Mouse (Mus musculus): ENCODE data around the gene Mxd1. TPM values are rescaled to one million over a fixed set of nuclear protein-coding genes. Genes with fewer than 3 reads are reported as not detected.

Gene Mxd1
- total and polyA plus RNA-seq, 2 experiments from 2014 or later: 3.6 to 5.0 TPM

GRCm38 (mm10) chr6:86694465-86694864 is 25.5 kb upstream of the Mxd1 start:
- Histone ChIP-seq H3K4me3 (ENCODE audit: low read depth, low read length) (no peak overlapping the region), H3K9me3 (replicated peaks; ENCODE audit: control insufficient read depth, low read length) (no peaks in the 10 kb centered on the region), H3K4me1 (ENCODE audit: control insufficient read depth, insufficient read depth) (no peaks in the 10 kb centered on the region), H3K27me3 (ENCODE audit: control insufficient read depth, insufficient read depth, low read length) (no peaks in the 10 kb centered on the region), H3K4me2 (ENCODE audit: low read depth, low read length) (no peak overlapping the region), H3K27ac (ENCODE audit: low read depth) (no peak overlapping the region), H3K36me3 (replicated peaks; ENCODE audit: control insufficient read depth, insufficient read depth, low read length) (peaks cover 49% of the 10 kb centered on the region), H3K9ac (replicated peaks; ENCODE audit: low read depth, low read length) (no peak overlapping the region)
- TF ChIP-seq EP300 (IDR thresholded peaks at IDR 0.05; ENCODE audit: low read depth) (no peak), CTCF (IDR thresholded peaks at IDR 0.05; ENCODE audit: low read depth) (peak; percentile 74)
- DNase-seq (ENCODE audit: low spot score) (no peak), ATAC-seq (ENCODE audit: insufficient read depth, low read depth) (no peak)

GRCm38 (mm10) chr6:86689671-86690070 is 20.7 kb upstream of the Mxd1 start:
- DNase-seq (ENCODE audit: low spot score) (no peak), ATAC-seq (ENCODE audit: insufficient read depth, low read depth) (no peak)
- 90% methylated on average over 3 of the region's 3 CpGs for WGBS
- no peak overlapping the region for H3K27ac ChIP-seq (ENCODE audit: low read depth)
- no peak overlapping the region for H3K4me2 ChIP-seq (ENCODE audit: low read depth, low read length)
- H3K27me3 ChIP-seq (ENCODE audit: control insufficient read depth, insufficient read depth, low read length): no peaks in the 10 kb centered on the region
- no peaks in the 10 kb centered on the region for H3K9me3 ChIP-seq (replicated peaks; ENCODE audit: control insufficient read depth, low read length)
- H3K4me3 ChIP-seq (ENCODE audit: low read depth, low read length): no peak overlapping the region
- H3K9ac ChIP-seq (replicated peaks; ENCODE audit: low read depth, low read length): no peak overlapping the region
- no peaks in the 10 kb centered on the region for H3K4me1 ChIP-seq (ENCODE audit: control insufficient read depth, insufficient read depth)
- peaks cover 25% of the 10 kb centered on the region for H3K36me3 ChIP-seq (replicated peaks; ENCODE audit: control insufficient read depth, insufficient read depth, low read length)
- TF ChIP-seq EP300 (IDR thresholded peaks at IDR 0.05; ENCODE audit: low read depth) (no peak), CTCF (IDR thresholded peaks at IDR 0.05; ENCODE audit: low read depth) (no peak)

- Histone ChIP-seq H3K9me3 (replicated peaks; ENCODE audit: control insufficient read depth, low read length) (no peaks in the 10 kb centered on the region), H3K9ac (replicated peaks; ENCODE audit: low read depth, low read length) (no peak overlapping the region), H3K4me2 (ENCODE audit: low read depth, low read length) (no peak overlapping the region), H3K4me1 (ENCODE audit: control insufficient read depth, insufficient read depth) (no peaks in the 10 kb centered on the region), H3K4me3 (ENCODE audit: low read depth, low read length) (no peak overlapping the region), H3K27ac (ENCODE audit: low read depth) (no peak overlapping the region), H3K27me3 (ENCODE audit: control insufficient read depth, insufficient read depth, low read length) (no peaks in the 10 kb centered on the region), H3K36me3 (replicated peaks; ENCODE audit: control insufficient read depth, insufficient read depth, low read length) (peaks cover 25% of the 10 kb centered on the region)
- 64% methylated on average over 1 of the region's 1 CpGs for WGBS
- DNase-seq (ENCODE audit: low spot score) (no peak), ATAC-seq (ENCODE audit: insufficient read depth, low read depth) (no peak)
- TF ChIP-seq EP300 (IDR thresholded peaks at IDR 0.05; ENCODE audit: low read depth): no peak
- no peak for TF ChIP-seq CTCF (IDR thresholded peaks at IDR 0.05; ENCODE audit: low read depth)
These were observed 18.0 kb upstream of the Mxd1 start for GRCm38 (mm10) chr6:86686971-86687370.

- TF ChIP-seq CTCF (IDR thresholded peaks at IDR 0.05; ENCODE audit: low read depth): no peak
- no peak for TF ChIP-seq EP300 (IDR thresholded peaks at IDR 0.05; ENCODE audit: low read depth)
- Histone ChIP-seq H3K4me2 (ENCODE audit: low read depth, low read length) (peak overlapping the region; percentile 64), H3K4me1 (ENCODE audit: control insufficient read depth, insufficient read depth) (no peaks in the 10 kb centered on the region), H3K9ac (replicated peaks; ENCODE audit: low read depth, low read length) (peak overlapping the region; percentile 89), H3K27me3 (ENCODE audit: control insufficient read depth, insufficient read depth, low read length) (no peaks in the 10 kb centered on the region), H3K36me3 (replicated peaks; ENCODE audit: control insufficient read depth, insufficient read depth, low read length) (peaks cover 35% of the 10 kb centered on the region), H3K27ac (ENCODE audit: low read depth) (peak overlapping the region; percentile 75), H3K9me3 (replicated peaks; ENCODE audit: control insufficient read depth, low read length) (no peaks in the 10 kb centered on the region), H3K4me3 (ENCODE audit: low read depth, low read length) (peak overlapping the region; percentile 94)
- ATAC-seq (ENCODE audit: insufficient read depth, low read depth) (no peak), DNase-seq (ENCODE audit: low spot score) (no peak)
- 39% methylated on average over 12 of the region's 12 CpGs for WGBS
These were observed 15.7 kb upstream of the Mxd1 start for GRCm38 (mm10) chr6:86684655-86685011.

GRCm38 (mm10) chr6:86683872-86684654 is 15.1 kb upstream of the Mxd1 start, which contains the start of gene Snrnp27:
Gene Snrnp27 (minus strand): TSS chr6:86684522.
- 3% methylated on average over 36 of the region's 36 CpGs for WGBS
- Histone ChIP-seq H3K4me2 (ENCODE audit: low read depth, low read length) (peak within 1 kb of the TSS; percentile 64), H3K27me3 (ENCODE audit: control insufficient read depth, insufficient read depth, low read length) (no peaks in the 10 kb centered on the region), H3K4me1 (ENCODE audit: control insufficient read depth, insufficient read depth) (no peaks in the 10 kb centered on the region), H3K4me3 (ENCODE audit: low read depth, low read length) (peak within 1 kb of the TSS; percentile 94), H3K36me3 (replicated peaks; ENCODE audit: control insufficient read depth, insufficient read depth, low read length) (peaks cover 35% of the 10 kb centered on the region), H3K9me3 (replicated peaks; ENCODE audit: control insufficient read depth, low read length) (no peaks in the 10 kb centered on the region), H3K27ac (ENCODE audit: low read depth) (peak within 1 kb of the TSS; percentile 75), H3K9ac (replicated peaks; ENCODE audit: low read depth, low read length) (peak within 1 kb of the TSS; percentile 89)
- TF ChIP-seq EP300 (IDR thresholded peaks at IDR 0.05; ENCODE audit: low read depth): peak; percentile 32; the same call in 1 of the 2 replicates
- no peak for TF ChIP-seq CTCF (IDR thresholded peaks at IDR 0.05; ENCODE audit: low read depth)
- peak; percentile 94 for ATAC-seq (ENCODE audit: insufficient read depth, low read depth)
- DNase-seq (ENCODE audit: low spot score): peak; percentile 87

- no peaks in the 10 kb centered on the region for H3K9me3 ChIP-seq (replicated peaks; ENCODE audit: control insufficient read depth, low read length)
- no peak for DNase-seq (ENCODE audit: low spot score)
- no peaks in the 10 kb centered on the region for H3K27me3 ChIP-seq (ENCODE audit: control insufficient read depth, insufficient read depth, low read length)
- H3K4me2 ChIP-seq (ENCODE audit: low read depth, low read length): no peak overlapping the region
- 90% methylated on average over 3 of the region's 3 CpGs for WGBS
- H3K4me1 ChIP-seq (ENCODE audit: control insufficient read depth, insufficient read depth): no peaks in the 10 kb centered on the region
- no peak overlapping the region for H3K9ac ChIP-seq (replicated peaks; ENCODE audit: low read depth, low read length)
- ATAC-seq (ENCODE audit: insufficient read depth, low read depth): no peak
- H3K27ac ChIP-seq (ENCODE audit: low read depth): no peak overlapping the region
- no peak overlapping the region for H3K4me3 ChIP-seq (ENCODE audit: low read depth, low read length)
- no peak for TF ChIP-seq CTCF (IDR thresholded peaks at IDR 0.05; ENCODE audit: low read depth)
- TF ChIP-seq EP300 (IDR thresholded peaks at IDR 0.05; ENCODE audit: low read depth): no peak
- peaks cover 61% of the 10 kb centered on the region for H3K36me3 ChIP-seq (replicated peaks; ENCODE audit: control insufficient read depth, insufficient read depth, low read length)
These were observed 12.3 kb upstream of the Mxd1 start for GRCm38 (mm10) chr6:86681289-86681688.
